Mouse (Mus musculus) cerebellum, adult (tissue): Measurements from ENCODE around the gene St13.
"Not testable (repeated sequence)": the region's sequence is repeated elsewhere in the genome, so short reads cannot be mapped to it uniquely, and the experiment has no call there.

Experiments
- ATAC-seq: cut with Nextera tagmentation; 2 replicates; pipeline ENCODE4 v1.9.2; 2017; ENCODE audit warnings: mild to moderate bottlenecking, moderate library complexity, mixed read lengths; ENCODE audit not compliant: insufficient number of reproducible peaks, low FRiP score, low TSS enrichment

St13 gene

DNA sequence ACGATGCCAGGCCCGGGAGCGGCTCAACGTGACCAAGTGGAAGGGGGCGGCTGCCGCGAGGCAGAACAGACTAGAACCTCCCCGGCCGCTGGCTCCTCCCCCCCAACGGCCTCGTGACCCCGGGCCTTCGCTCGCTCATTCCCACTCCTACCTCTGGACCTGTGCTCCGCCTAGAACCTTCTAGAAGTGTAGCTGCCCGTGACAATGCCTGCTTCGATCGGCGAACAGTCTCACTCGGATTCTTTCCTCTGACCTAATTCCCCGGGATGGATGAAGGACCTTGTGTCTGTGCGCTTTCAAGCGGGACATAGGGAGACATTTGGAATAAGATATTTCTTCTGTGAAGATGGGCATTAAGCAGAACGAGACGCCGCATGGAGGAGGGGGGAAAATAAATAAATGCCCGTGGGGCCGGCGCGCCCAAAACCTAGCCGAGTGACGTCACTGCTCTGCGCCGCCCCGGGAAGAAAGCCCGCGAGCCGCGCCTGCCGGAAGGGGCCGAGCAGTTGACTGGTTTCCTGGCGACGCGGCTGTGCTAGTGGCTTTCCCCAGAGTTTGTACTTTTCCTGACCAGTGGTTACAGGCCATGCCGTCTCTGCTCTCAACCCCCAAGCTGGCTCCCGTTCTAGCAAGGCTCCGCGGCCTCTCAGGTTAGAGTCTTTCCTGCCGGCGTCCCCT, at the start of gene St13, which contains the start of gene Xpnpep3:
St13 (minus strand) TSS at position 440 of the 678 bp plus-strand sequence.
Xpnpep3 (plus strand) TSS at position 501 of the 678 bp plus-strand sequence.
- peak; percentile 97 for ATAC-seq

DNA sequence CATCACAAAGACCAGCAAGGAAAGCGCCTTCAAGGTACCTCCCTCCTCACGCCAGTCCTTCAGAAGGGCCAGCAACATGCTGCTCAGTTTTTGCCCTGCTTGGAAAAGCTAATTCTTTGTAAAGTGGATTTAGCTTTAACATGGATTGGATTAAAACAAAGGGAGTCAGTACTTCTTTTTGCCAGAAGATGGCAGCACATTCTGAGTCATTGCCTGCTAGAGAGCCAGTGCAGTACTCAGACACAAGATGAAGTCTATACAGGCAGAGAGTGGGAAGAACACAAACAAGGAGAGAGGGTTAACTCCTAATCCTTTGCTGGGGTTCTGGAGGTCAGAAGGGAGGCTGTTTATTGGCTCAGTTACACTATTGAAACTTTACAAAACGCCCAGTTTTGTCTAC, 48.6 kb upstream of the St13 start:
- ATAC-seq = peak; percentile 45; the same call in 1 of the 2 replicates

GRCm38 (mm10) chr15:81439236-81439635, 39.4 kb upstream of the St13 start:
- no peak for ATAC-seq

DNA sequence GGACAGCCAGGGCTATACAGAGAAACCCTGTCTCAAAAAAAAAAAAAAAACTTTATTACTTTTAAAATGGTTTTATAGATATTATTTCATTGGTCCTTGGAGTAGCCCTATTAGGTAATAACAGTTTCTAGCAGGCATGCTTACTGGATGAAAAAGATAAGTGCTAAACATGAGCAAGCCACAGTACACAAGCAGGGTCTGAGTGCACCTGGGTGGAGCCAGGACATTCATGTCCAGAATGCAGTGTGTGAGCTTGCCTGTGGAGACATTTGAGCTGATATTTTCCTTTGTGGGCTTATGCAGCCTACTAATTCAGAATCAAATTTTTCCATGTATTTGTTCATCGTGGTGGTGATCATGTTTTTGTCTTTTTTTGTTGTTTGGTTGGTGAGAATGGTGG, 38.5 kb upstream of the St13 start:
- ATAC-seq = no peak

DNA sequence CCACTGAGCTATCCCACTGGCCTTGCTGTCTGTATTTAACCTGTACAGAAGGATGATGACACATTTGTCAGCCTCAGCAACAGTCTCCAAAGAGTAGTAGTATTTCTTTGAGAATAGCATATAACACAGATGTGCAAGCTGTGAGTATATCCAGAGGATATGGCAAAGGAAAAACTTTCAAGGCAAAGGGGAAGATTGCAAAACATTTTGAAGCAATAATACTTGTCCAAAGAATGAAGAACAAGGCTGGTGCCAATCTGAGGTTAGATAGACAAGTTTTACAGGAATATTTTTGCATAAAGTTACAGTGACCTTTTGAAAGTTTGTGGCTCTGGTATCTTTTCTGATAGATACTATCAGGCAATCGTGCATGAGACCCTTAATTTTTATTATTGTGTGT, 31.3 kb upstream of the St13 start:
- no peak for ATAC-seq

- ATAC-seq = no peak
Measured at GRCm38 (mm10) chr15:81427947-81428346, 28.1 kb upstream of the St13 start.

DNA sequence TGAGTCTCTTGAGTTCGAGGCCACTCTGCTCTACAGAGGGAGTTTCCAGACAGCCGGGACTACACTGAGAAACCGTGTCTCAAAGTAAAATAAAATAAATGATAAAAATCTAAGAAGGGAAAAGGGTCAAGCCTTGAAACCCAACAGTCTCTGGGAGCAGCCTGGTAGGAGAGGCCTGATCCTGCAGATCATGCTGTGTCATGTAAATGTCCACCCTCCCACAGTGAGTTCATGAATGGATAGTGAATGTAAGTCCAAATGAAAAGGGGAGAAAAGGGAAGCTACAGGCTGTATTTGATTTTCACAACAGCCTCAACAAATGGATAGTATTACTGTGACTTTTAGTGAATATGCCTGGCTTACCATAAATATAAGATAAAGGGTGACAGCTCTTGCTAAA, 25.4 kb upstream of the St13 start:
- no peak for ATAC-seq

DNA sequence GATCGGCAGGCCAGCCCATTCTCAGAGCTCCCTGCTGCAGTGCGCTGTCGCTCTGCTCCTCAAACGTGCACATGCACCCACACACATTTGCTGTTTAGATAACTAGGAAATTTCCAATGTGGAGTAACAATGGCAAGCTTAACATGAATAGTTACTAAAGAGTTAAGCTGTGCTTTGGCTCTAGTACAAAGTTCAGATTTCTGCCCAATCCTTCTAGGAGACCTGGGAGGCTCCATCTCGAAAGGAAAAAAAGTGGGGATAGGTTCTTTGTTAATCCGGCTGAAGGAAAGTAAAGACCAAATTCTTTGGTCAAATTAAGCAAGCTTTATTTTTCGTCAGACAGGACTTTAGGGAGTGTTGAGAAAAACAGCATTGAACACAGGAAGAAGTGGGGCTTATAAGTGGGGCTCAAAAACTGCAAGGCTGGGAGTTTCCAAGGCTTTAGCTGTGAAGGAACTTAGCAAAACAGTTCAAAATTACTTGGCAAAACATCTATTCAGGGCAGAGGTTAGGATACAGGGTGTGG, 22.3 kb upstream of the St13 start:
- no peak for ATAC-seq

- ATAC-seq = no peak
Measured at GRCm38 (mm10) chr15:81421454-81421853, 21.6 kb upstream of the St13 start.

- no peak for ATAC-seq
Measured at GRCm38 (mm10) chr15:81418065-81418464, 18.2 kb upstream of the St13 start.

GRCm38 (mm10) chr15:81416763-81417310, 17.0 kb upstream of the St13 start:
- ATAC-seq = not testable (repeated sequence)

DNA sequence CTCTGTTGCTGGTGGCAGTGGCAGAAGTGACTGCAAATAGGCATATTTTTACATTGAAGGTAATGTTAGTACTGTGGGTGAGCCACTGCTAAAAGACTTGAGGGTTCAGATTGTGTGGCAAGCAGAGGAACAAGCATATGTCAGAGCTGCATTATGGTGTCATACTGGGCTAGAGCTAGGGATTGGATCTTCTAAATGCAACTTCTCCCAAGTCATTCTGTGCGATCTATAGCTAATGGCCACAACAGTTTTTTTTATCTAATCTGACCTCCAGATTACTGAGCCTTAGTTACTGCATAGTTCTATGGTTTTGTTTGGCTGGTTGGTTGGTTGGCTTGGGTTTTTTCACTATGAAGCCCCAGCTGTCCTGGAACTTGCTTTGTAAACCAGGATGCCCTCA, 8.3 kb upstream of the St13 start, which contains the start of gene Dnajb7:
Dnajb7 (minus strand) TSS at position 101 of the 400 bp plus-strand sequence.
- ATAC-seq = no peak

GRCm38 (mm10) chr15:81405008-81405407, 5.1 kb upstream of the St13 start:
- no peak for ATAC-seq

GRCm38 (mm10) chr15:81399297-81399637, 610 bp downstream of the St13 start:
- no peak; the same call in 1 of the 2 replicates for ATAC-seq

- no peak for ATAC-seq
Measured at GRCm38 (mm10) chr15:81398189-81398588, 1.7 kb downstream of the St13 start.

DNA sequence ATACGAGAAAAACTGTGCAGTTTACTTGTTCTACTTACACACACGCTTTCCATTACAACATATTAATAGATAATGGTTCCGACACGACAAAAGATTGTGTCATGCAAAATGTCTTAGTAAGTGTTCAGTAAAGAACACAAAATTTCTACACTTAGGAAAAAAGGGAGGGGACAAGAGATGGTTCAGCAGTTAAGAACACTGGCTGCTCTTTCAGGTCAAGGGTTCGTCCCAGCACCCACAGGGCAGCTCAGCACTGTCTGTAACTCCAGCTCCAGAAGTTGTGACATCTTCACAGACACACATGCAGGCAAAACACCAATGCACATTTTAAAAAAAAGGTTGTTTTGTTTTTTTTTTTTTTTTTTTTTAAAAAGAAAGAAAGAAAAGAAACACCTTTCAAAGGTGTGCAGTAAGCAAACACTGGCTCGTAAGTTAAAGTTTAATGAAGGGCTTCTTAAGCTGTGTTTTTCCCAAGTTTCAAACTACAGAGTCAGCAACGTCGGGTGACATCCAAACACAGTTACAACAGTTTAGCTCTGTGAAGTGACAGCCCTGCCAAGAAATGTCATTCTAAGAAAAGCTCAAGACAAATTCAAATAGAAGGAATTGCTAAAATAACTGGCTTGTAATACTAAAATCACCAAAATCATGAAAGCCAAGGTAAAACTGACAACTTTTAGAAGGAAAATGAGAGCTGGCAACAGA, 5.5 kb downstream of the St13 start:
- ATAC-seq = no peak

- ATAC-seq = no peak
Measured at GRCm38 (mm10) chr15:81392997-81393396, 6.9 kb downstream of the St13 start.

DNA sequence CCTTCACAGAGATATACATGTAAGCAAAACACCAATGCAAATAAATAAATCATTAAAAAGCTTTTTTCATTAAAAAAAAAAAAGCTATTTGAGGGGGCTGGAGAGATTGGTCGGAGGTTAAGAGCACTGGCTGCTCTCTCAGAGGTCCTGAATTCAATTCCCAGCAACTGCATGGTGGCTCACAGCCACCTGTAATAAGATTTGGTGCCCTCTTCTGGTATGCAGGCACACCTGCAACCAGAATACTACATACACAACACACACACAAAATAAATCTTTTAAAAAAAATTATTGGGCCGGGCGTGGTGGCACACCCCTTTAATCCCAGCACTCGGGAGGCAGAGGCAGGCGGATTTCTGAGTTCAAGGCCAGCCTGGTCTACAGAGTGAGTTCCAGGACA, 13.6 kb downstream of the St13 start:
- no peak for ATAC-seq

- no peak for ATAC-seq
Measured at GRCm38 (mm10) chr15:81378845-81379244, 21.0 kb downstream of the St13 start.

GRCm38 (mm10) chr15:81374621-81375020, 25.3 kb downstream of the St13 start:
- ATAC-seq = no peak

DNA sequence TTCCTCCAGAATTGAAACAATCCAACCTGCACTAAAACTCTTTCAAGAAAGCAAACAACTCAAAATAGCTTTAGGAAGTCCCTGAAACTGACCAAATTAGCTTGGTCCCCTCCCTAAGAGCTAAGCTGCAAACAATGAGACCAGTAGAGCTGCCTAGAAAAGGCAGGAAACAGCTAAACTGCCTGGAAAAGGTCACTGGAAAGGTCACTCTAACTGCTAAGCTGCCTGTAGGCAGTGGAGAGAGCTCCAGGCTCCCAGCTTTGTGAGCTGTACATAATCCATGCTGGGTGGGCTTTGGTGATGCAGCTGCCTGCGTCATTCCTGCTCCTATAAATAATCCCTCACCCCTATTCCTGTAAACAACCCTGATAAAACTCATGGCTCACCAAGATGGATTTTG, 29.5 kb downstream of the St13 start:
- no peak for ATAC-seq
